Comparison of ENCODE assay signal across 12 mouse cellular contexts in genomic region chr11:120339978-120340513, GRCm38 (mm10). TPM values are rescaled to one million over a fixed set of nuclear protein-coding genes. Genes with fewer than 3 reads are reported as not detected.
A peak's percentile ranks its signal among the peaks of the same experiment; 100 is the strongest.
DNase-seq lines count a peak whose midpoint lies in the region; ATAC-seq and TF ChIP-seq lines count a peak whose summit lies in the region.
"Had no signal": no experiment of that assay in that cellular context is flagged by ENCODE, and none has a peak within 500 bp of the region (broad histone marks: within the 10 kb centered on the region; RNA-seq: fewer than 3 reads in every experiment).

No protein-coding gene starts in this region.

- peak; percentile 3 for DNase-seq in heart, postnatal 0 days (ENCODE audit: low spot score)
- no peak for DNase-seq in heart, adult 18-20 months
- DNase-seq in kidney, postnatal 36 days: peak; percentile 75 to 91
- DNase-seq in urinary bladder, postnatal 4 days (ENCODE audit: low spot score in 2 of 2): no peak
- DNase-seq in spleen, postnatal 14 days (ENCODE audit: low spot score in 2 of 2): no peak
- no peak for DNase-seq in gastrocnemius, adult 18-20 months (ENCODE audit: low spot score)
- DNase-seq: cerebellum, postnatal 14 days; lung, embryonic 14.5 days had no signal

- H3K9ac ChIP-seq in heart, postnatal 0 days (replicated peaks; ENCODE audit: low read depth, low read length): no peak overlapping the region
- H3K9ac ChIP-seq: lung, embryonic 14.5 days had no signal

- H3K4me1 ChIP-seq in heart, postnatal 0 days (ENCODE audit: control insufficient read depth, insufficient read depth): no peaks in the 10 kb centered on the region
- peaks cover 12% of the 10 kb centered on the region for H3K4me1 ChIP-seq in small intestine, adult 2 months (ENCODE audit: control insufficient read depth, insufficient read depth, insufficient read length, low read length)

- ATAC-seq in heart, postnatal 0 days (ENCODE audit: insufficient read depth, low read depth): no peak
- peak; percentile 17 to 51; a peak in 1 of 4 replicates for ATAC-seq in hematopoietic stem cell, adult 5-6 weeks (replicated peaks in 1 of 2; ENCODE audit: insufficient read depth in 1 of 2, low FRiP score in 2 of 2, low TSS enrichment in 1 of 2, low read depth in 1 of 2, poor library complexity in 2 of 2, severe bottlenecking in 2 of 2)
- ATAC-seq: activated CD4-positive, CD25-positive, alpha-beta regulatory T cell, adult 4 months; CD4-positive, CD25-positive, alpha-beta regulatory T cell, adult 4 months had no signal

- TF ChIP-seq EP300 in heart, postnatal 0 days (IDR thresholded peaks at IDR 0.05; ENCODE audit: low read depth): no peak

- WGBS in heart, postnatal 0 days: 80% methylated on average over 10 of the region's 10 CpGs
- WGBS in small intestine, adult 2 months: 18% methylated on average over 10 of the region's 10 CpGs

- H3K4me3 ChIP-seq in heart, postnatal 0 days (ENCODE audit: low read depth, low read length): no peak overlapping the region
- H3K4me3 ChIP-seq in small intestine, adult 2 months (ENCODE audit: low read depth, low read length): peak overlapping the region; percentile 38

- TF ChIP-seq POLR2A in small intestine, adult 2 months (IDR thresholded peaks at IDR 0.05; ENCODE audit: low read depth, low read length): no peak

- no peaks in the 10 kb centered on the region for H3K27me3 ChIP-seq in heart, postnatal 0 days (ENCODE audit: control insufficient read depth, insufficient read depth, low read length)
- no peaks in the 10 kb centered on the region for H3K27me3 ChIP-seq in small intestine, adult 2 months (ENCODE audit: control insufficient read depth, insufficient read depth, low read length)

- TF ChIP-seq CTCF in heart, postnatal 0 days (IDR thresholded peaks at IDR 0.05; ENCODE audit: low read depth): no peak
- TF ChIP-seq CTCF in small intestine, adult 2 months (IDR thresholded peaks at IDR 0.05; ENCODE audit: extremely low read depth, insufficient read length, insufficient replicate concordance, low read depth, low read length): no peak

- H3K9me3 ChIP-seq in heart, postnatal 0 days (replicated peaks; ENCODE audit: control insufficient read depth, low read length): no peaks in the 10 kb centered on the region

- no peak overlapping the region for H3K27ac ChIP-seq in heart, postnatal 0 days (ENCODE audit: low read depth)
- peak overlapping the region; percentile 94 for H3K27ac ChIP-seq in small intestine, adult 2 months (ENCODE audit: insufficient read depth, low read depth, low read length)

- no peak overlapping the region for H3K4me2 ChIP-seq in heart, postnatal 0 days (ENCODE audit: low read depth, low read length)
- H3K4me2 ChIP-seq: lung, embryonic 14.5 days had no signal

- peaks cover 2% of the 10 kb centered on the region for H3K36me3 ChIP-seq in heart, postnatal 0 days (replicated peaks; ENCODE audit: control insufficient read depth, insufficient read depth, low read length)
- H3K36me3 ChIP-seq in small intestine, adult 2 months (ENCODE audit: control insufficient read depth, insufficient read depth, low read length): peaks cover 2% of the 10 kb centered on the region

RNA-seq across cellular contexts. Expression of gene Actg1, which starts 8.3 kb away (rescaled TPM):
- 700 and 751 TPM in 2 replicates for total RNA-seq in heart, postnatal 0 days (2014; rRNA removed; ENCODE audit: low replicate concordance)
- polyA plus RNA-seq in heart, postnatal 0 days (2015; fragmentation: Nextera tagmentation; extraction: Ambion mirVana): 639 and 714 TPM in 2 replicates
- 100 to 1,000 TPM; 286 to 296 TPM for total RNA-seq in heart, adult 18-20 months (2021)
- 814 and 932 TPM in 2 replicates for total RNA-seq in hematopoietic stem cell, adult 5-6 weeks (2017)
- 927 and 1,318 TPM in 2 replicates for polyA plus RNA-seq in small intestine, adult 2 months (2012; rRNA removed)
- 100 to 1,000 TPM; 158 to 253 TPM for total RNA-seq in gastrocnemius, adult 18-20 months (2021)

RNA-seq across cellular contexts. Expression of gene Fscn2, which starts 21.3 kb away (rescaled TPM):
- total RNA-seq in heart, postnatal 0 days (2014; rRNA removed; ENCODE audit: low replicate concordance): not detected in 2 replicates
- polyA plus RNA-seq in heart, postnatal 0 days (2015; fragmentation: Nextera tagmentation; extraction: Ambion mirVana): 0.65 and 0.68 TPM in 2 replicates
- total RNA-seq in heart, adult 18-20 months (2021): not detected
- 0.15 TPM in 1 of 2 replicates, not detected in the other for total RNA-seq in hematopoietic stem cell, adult 5-6 weeks (2017)
- polyA plus RNA-seq in small intestine, adult 2 months (2012; rRNA removed): not detected in 2 replicates
- under 1 TPM; 0.39 to 0.52 TPM for total RNA-seq in gastrocnemius, adult 18-20 months (2021)

RNA-seq across cellular contexts. Expression of gene Faap100, which starts 38.5 kb away (rescaled TPM):
- total RNA-seq in heart, postnatal 0 days (2014; rRNA removed; ENCODE audit: low replicate concordance): 46.7 and 70.5 TPM in 2 replicates
- polyA plus RNA-seq in heart, postnatal 0 days (2015; fragmentation: Nextera tagmentation; extraction: Ambion mirVana): 22.3 and 28.6 TPM in 2 replicates
- total RNA-seq in heart, adult 18-20 months (2021): 10 to 100 TPM; 10.6 to 11.7 TPM
- 9.9 and 20.1 TPM in 2 replicates for total RNA-seq in hematopoietic stem cell, adult 5-6 weeks (2017)
- 32.0 and 49.2 TPM in 2 replicates for polyA plus RNA-seq in small intestine, adult 2 months (2012; rRNA removed)
- total RNA-seq in gastrocnemius, adult 18-20 months (2021): 10 to 100 TPM in 1 of 2 experiments, 1 to 10 TPM in 1; 8.3 to 19.3 TPM

Comparison
In these comparisons a context has a peak if more than half of its experiments do, and no peak if none do; other contexts are left out.
1. DNase-seq: peak in heart, postnatal 0 days (single experiment) and kidney, postnatal 36 days (2 of 2); none in heart, adult 18-20 months (0 of 2), urinary bladder, postnatal 4 days (0 of 2), spleen, postnatal 14 days (0 of 2) and gastrocnemius, adult 18-20 months (single experiment).